Comparison of ENCODE assay signal across 11 mouse cellular contexts in genomic region chr2:14739510-14739909, GRCm38 (mm10).
A peak's percentile ranks its signal among the peaks of the same experiment; 100 is the strongest.
DNase-seq lines count a peak whose midpoint lies in the region; TF ChIP-seq lines count a peak whose summit lies in the region.
"Had no signal": no experiment of that assay in that cellular context is flagged by ENCODE, and none has a peak within 500 bp of the region (broad histone marks: within the 10 kb centered on the region; RNA-seq: fewer than 3 reads in every experiment).

No protein-coding gene starts in this region.

- no peak for DNase-seq in layer of hippocampus, adult 2 months (ENCODE audit: low spot score in 2 of 2)
- no peak for DNase-seq in layer of hippocampus, adult 8-10 months (ENCODE audit: low spot score in 2 of 2)
- DNase-seq in cerebellum, postnatal 36 days = peak; percentile 13 to 14
- DNase-seq in left cerebral cortex, postnatal 25 days (ENCODE audit: low spot score in 2 of 2) = peak; percentile 49 to 53
- DNase-seq in right cerebral cortex, adult 2 months (ENCODE audit: low spot score in 2 of 2) = peak; percentile 42 to 51
- DNase-seq in thymus, postnatal 25 days = no peak
- DNase-seq in spleen, postnatal 14 days (ENCODE audit: low spot score in 2 of 2) = no peak
- DNase-seq in T-cell, adult 2 months (ENCODE audit: low spot score) = no peak
- DNase-seq: lung, adult 2 months had no signal

- peak overlapping the region; percentile 57 for H3K4me3 ChIP-seq in layer of hippocampus, adult 2 months
- H3K4me3 ChIP-seq: kidney, embryonic 15.5 days had no signal

- H3K27ac ChIP-seq in layer of hippocampus, adult 2 months = peak overlapping the region; percentile 86
- H3K27ac ChIP-seq: kidney, embryonic 15.5 days; stomach, postnatal 0 days had no signal

- no peak for TF ChIP-seq CTCF in layer of hippocampus, adult 2 months (conservative IDR thresholded peaks at IDR 0.05)

- intact Hi-C loops in left cerebral cortex, postnatal 25 days (cut with DNase I) = loop anchor here (5.0 kb wide), 1 partner anchor 133 kb away; no protein-coding TSS in a partner anchor

Comparison
In these comparisons a context has a peak if more than half of its experiments do, and no peak if none do; other contexts are left out.
1. DNase-seq: peak in cerebellum, postnatal 36 days (2 of 2), left cerebral cortex, postnatal 25 days (2 of 2) and right cerebral cortex, adult 2 months (2 of 2); none in layer of hippocampus, adult 2 months (0 of 2), layer of hippocampus, adult 8-10 months (0 of 2), thymus, postnatal 25 days (single experiment), spleen, postnatal 14 days (0 of 2) and T-cell, adult 2 months (single experiment).